In the genomic region with DNA sequence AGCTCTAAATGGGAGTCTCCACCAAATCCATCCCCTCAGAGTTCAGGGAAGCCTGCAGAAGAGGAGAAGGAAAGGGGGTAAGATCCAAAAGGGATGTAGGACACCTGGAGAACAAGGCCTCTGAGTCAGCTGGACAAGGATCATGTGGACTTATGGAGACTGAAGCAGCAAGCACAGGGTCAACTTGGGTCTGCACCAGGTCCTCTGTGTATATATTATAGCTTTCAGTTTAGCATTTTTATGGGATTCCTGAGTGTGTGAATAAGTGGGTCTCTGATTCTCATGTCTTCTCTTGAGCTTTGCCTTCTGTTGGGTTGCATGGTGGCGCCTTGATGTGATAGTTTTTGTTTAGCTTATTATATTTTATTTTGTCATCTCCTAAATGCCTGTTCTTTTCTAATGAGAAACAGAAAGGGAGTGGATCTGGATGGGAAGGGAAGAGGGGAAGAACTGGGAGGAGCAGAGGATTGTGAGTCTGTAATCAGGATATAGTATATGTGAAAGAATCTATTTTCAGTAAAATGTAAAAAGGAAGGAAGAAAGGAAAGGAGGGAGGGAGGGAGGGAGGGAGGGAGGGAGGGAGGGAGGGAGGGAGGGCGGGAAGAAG, we compare ENCODE assay signal across 22 mouse cellular contexts. TPM values are rescaled to one million over a fixed set of nuclear protein-coding genes. Genes with fewer than 3 reads are reported as not detected.
"Had no signal": no experiment of that assay in that cellular context is flagged by ENCODE, and none has a peak within 500 bp of the region (broad histone marks: within the 10 kb centered on the region; RNA-seq: fewer than 3 reads in every experiment).

No protein-coding gene starts in this region.

- H3K4me2 ChIP-seq: hindbrain, embryonic 14.5 days; limb, embryonic 12.5 days; liver, embryonic 13.5 days; lung, embryonic 15.5 days; midbrain, embryonic 12.5 days; neural tube, embryonic 15.5 days had no signal

- H3K9ac ChIP-seq: hindbrain, embryonic 14.5 days; limb, embryonic 12.5 days; liver, embryonic 13.5 days; liver, postnatal 0 days; lung, embryonic 15.5 days; midbrain, embryonic 12.5 days; neural tube, embryonic 15.5 days had no signal

- H3K4me3 ChIP-seq: limb, embryonic 12.5 days; liver, embryonic 13.5 days; lung, embryonic 15.5 days; megakaryocyte, embryonic 14.5 days; midbrain, embryonic 12.5 days; myocyte; neural tube, embryonic 15.5 days had no signal

- ATAC-seq: liver, postnatal 0 days had no signal

- H3K27ac ChIP-seq: hindbrain, embryonic 14.5 days; limb, embryonic 12.5 days; liver, embryonic 13.5 days; lung, embryonic 15.5 days; macrophage; midbrain, embryonic 12.5 days; neural tube, embryonic 15.5 days had no signal

- H3K27me3 ChIP-seq: limb, embryonic 12.5 days; lung, embryonic 15.5 days; megakaryocyte, embryonic 14.5 days; midbrain, embryonic 12.5 days; neural tube, embryonic 15.5 days had no signal

- H3K9me3 ChIP-seq: limb, embryonic 12.5 days; liver, embryonic 13.5 days; lung, embryonic 15.5 days; megakaryocyte, embryonic 14.5 days; midbrain, embryonic 12.5 days; neural tube, embryonic 15.5 days had no signal

- H3K4me1 ChIP-seq: limb, embryonic 12.5 days; lung, embryonic 15.5 days; midbrain, embryonic 12.5 days; neural tube, embryonic 15.5 days had no signal

- DNase-seq: kidney, adult 11 months; kidney, postnatal 25 days; liver; liver, embryonic 13.5 days; liver, postnatal 0 days; lung, postnatal 14 days; right cerebral cortex, adult 18-20 months; right cerebral cortex, postnatal 25 days had no signal

- H3K36me3 ChIP-seq: limb, embryonic 12.5 days; liver, embryonic 13.5 days; lung, embryonic 15.5 days; midbrain, embryonic 12.5 days; neural tube, embryonic 15.5 days had no signal

RNA-seq across cellular contexts. Expression of a gene that starts 14.2 kb away (rescaled TPM):
- total RNA-seq: layer of hippocampus, adult 18-20 months; layer of hippocampus, postnatal 10 days; left cerebral cortex, postnatal 36 days; midbrain, postnatal 0 days had no signal
- polyA plus RNA-seq: hindbrain, embryonic 14.5 days; limb, embryonic 12.5 days; liver, embryonic 13.5 days; liver, postnatal 0 days; lung, embryonic 15.5 days; macrophage; midbrain, embryonic 12.5 days; midbrain, postnatal 0 days; myocyte; neural tube, embryonic 11.5 days; neural tube, embryonic 15.5 days; small intestine, adult 2 months had no signal

RNA-seq across cellular contexts. Expression of a gene that starts 32.5 kb away (rescaled TPM):
- polyA plus RNA-seq: myocyte had no signal
